Mouse (Mus musculus) liver, embryonic 14.5 days (tissue): ENCODE measurements around the gene Ube2n.

ENCODE experiments used
- CTCF ChIP-seq: IDR thresholded peaks from 2 replicates; pipeline ENCODE4 v1.5.1; 2016; ENCODE audit warnings: antibody characterized with exemption, low read depth, control low read depth
- EP300 ChIP-seq: IDR thresholded peaks from 2 replicates; pipeline ENCODE4 v1.6.1; 2016; ENCODE audit warnings: antibody characterized with exemption, low read depth

GRCm38 (mm10) chr10:95574994-95575393 lies 60.0 kb downstream of the Ube2n start:
- no peak for TF ChIP-seq CTCF
- no peak for TF ChIP-seq EP300
